Mouse (Mus musculus) embryonic facial prominence, embryonic 11.5 days (tissue): Measurements from ENCODE around the gene Itprid2. TPM values are rescaled to one million over a fixed set of nuclear protein-coding genes. Genes with fewer than 3 reads are reported as not detected.

Experiments used
- ATAC-seq: fragments of 200-750 bp; cut with Nextera tagmentation; replicated peaks from 2 replicates; pipeline ENCODE4 v1.8.0; 2017; ENCODE audit warnings: low read depth; ENCODE audit not compliant: insufficient number of reproducible peaks, low FRiP score, low TSS enrichment
- DNase-seq: peaks from one replicate; pipeline ENCODE4 v3.0.0-alpha.2; 2015; ENCODE audit warnings: low spot score
- H3K27ac ChIP-seq: fragments of 300-500 bp; sonication (generic); replicated peaks from 2 replicates; pipeline ENCODE4 v1.5.1; 2014; ENCODE audit warnings: mild to moderate bottlenecking, low read depth, low read length, control low read depth
- H3K27me3 ChIP-seq: fragments of 300-500 bp; sonication (generic); 2 replicates; pipeline ENCODE4 v1.6.1; 2014; ENCODE audit warnings: mild to moderate bottlenecking, low read length, moderate library complexity, mixed read lengths; ENCODE audit not compliant: control insufficient read depth, insufficient read depth
- H3K36me3 ChIP-seq: fragments of 300-500 bp; sonication (generic); replicated peaks from 2 replicates; pipeline ENCODE4 v1.6.1; 2014; ENCODE audit warnings: low read depth, mild to moderate bottlenecking, low read length, moderate library complexity, mixed read lengths; ENCODE audit not compliant: control insufficient read depth, insufficient read depth
- H3K4me1 ChIP-seq: fragments of 300-500 bp; sonication (generic); 2 replicates; pipeline ENCODE4 v1.6.1; 2014; ENCODE audit warnings: low read length, mixed read lengths; ENCODE audit not compliant: control insufficient read depth, insufficient read depth
- H3K4me2 ChIP-seq: fragments of 300-500 bp; sonication (generic); 2 replicates; pipeline ENCODE4 v1.6.1; 2014; ENCODE audit warnings: low read depth, mild to moderate bottlenecking, control low read depth, low read length, moderate library complexity
- H3K4me3 ChIP-seq: fragments of 300-500 bp; sonication (generic); 2 replicates; pipeline ENCODE4 v1.5.1; 2014; ENCODE audit warnings: low read depth, low read length, control low read depth
- H3K9ac ChIP-seq: fragments of 300-500 bp; sonication (generic); replicated peaks from 2 replicates; pipeline ENCODE4 v1.6.1; 2014; ENCODE audit warnings: mild to moderate bottlenecking, control low read depth, low read length
- H3K9me3 ChIP-seq: fragments of 300-500 bp; sonication (generic); replicated peaks from 2 replicates; pipeline ENCODE4 v1.6.1; 2016; ENCODE audit warnings: mild to moderate bottlenecking, low read length, inconsistent platforms, mixed read lengths; ENCODE audit not compliant: control insufficient read depth
- WGBS: fragments of 180-500 bp; shearing (Covaris S2); extraction: QIAGEN DNeasy Blood & Tissue Kit; methylation state at CpG from one replicate; pipeline ENCODE4 v1.1.7; 2014; 5-methylcytosine and 5-hydroxymethylcytosine counted together
- polyA plus RNA-seq: library from polyadenylated mRNA; unstranded; fragments of >200 nt; fragmentation: Nextera tagmentation; extraction: Ambion mirVana; gene quantifications from 2 replicates; pipeline ENCODE4 v1.2.1, GENCODE M21; 2014

Itprid2 gene
- polyA plus RNA-seq, 1 experiment from 2014 or later = 10.5 TPM

DNA sequence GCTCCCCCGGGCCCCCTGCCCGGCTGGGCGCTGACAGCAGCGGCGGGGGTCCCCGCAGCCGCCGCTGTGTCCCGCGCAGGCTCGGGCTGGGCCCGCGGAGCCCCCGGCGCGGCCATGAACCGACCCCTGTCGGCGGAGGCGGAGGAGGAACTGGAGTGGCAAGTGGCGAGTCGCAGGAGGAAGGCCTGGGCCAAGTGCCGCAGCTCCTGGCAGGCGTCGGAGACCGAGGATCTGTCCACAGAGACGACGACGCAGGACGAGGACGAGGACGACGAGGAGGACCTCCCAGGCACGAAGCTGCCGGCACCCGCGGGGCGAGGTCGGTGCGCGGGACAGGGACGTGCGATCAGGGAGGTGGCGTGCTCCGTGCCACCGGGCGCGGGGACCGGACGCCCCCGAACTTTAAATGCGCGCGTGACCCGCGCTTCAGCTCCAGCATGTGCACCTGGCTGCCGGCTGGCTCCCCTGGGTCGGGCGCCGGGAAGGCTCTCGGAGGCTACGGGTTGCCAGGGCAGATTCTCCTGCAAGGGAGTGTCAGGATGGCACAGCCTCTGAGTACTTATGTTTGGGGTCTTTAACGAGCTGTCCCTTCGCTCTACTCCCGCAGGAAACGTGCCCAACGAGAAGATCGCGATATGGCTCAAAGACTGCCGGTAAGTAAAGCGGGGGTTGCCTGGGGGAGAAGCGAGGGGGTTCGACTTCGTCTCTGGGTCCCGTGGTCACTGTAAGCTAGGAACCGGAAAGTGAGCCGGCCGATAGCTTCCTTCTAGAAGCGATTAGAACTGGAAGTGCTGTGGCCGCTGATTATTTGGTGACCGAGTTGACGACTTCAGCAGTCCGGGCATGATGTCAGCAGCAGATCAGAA, 507 bp downstream of the Itprid2 start:
- Histone ChIP-seq H3K4me2 (peak overlapping the region; percentile 94), H3K27me3 (no peaks in the 10 kb centered on the region), H3K4me1 (no peaks in the 10 kb centered on the region), H3K4me3 (peak overlapping the region; percentile 77), H3K9ac (peak overlapping the region; percentile 77), H3K9me3 (no peaks in the 10 kb centered on the region), H3K36me3 (no peaks in the 10 kb centered on the region), H3K27ac (peak overlapping the region; percentile 6; the same call in 1 of the 2 replicates)
- under 1% methylated on average over 80 of the region's 83 CpGs for WGBS
- peak; percentile 57 for DNase-seq
- ATAC-seq = peak; percentile 87

- no peaks in the 10 kb centered on the region for H3K4me1 ChIP-seq
- DNase-seq (no peak), ATAC-seq (no peak)
- no peaks in the 10 kb centered on the region for H3K27me3 ChIP-seq
- WGBS = 53% methylated on average over 4 of the region's 4 CpGs
- H3K4me2 ChIP-seq = no peak overlapping the region
- H3K36me3 ChIP-seq = no peaks in the 10 kb centered on the region
- no peak overlapping the region for H3K4me3 ChIP-seq
- no peak overlapping the region for H3K9ac ChIP-seq
- H3K27ac ChIP-seq = no peak overlapping the region
- H3K9me3 ChIP-seq = no peaks in the 10 kb centered on the region
These were observed 3.8 kb downstream of the Itprid2 start for GRCm38 (mm10) chr2:79638924-79639323.

- H3K9me3 ChIP-seq = no peaks in the 10 kb centered on the region
- no peak overlapping the region for H3K4me3 ChIP-seq
- H3K27ac ChIP-seq = no peak overlapping the region
- ATAC-seq (no peak), DNase-seq (peak; percentile 78)
- no peaks in the 10 kb centered on the region for H3K4me1 ChIP-seq
- H3K36me3 ChIP-seq = no peaks in the 10 kb centered on the region
- WGBS = 47% methylated on average over 4 of the region's 4 CpGs
- no peak overlapping the region for H3K9ac ChIP-seq
- no peaks in the 10 kb centered on the region for H3K27me3 ChIP-seq
- no peak overlapping the region; the same call in 1 of the 2 replicates for H3K4me2 ChIP-seq
These were observed 11.1 kb downstream of the Itprid2 start for GRCm38 (mm10) chr2:79646237-79646688.

GRCm38 (mm10) chr2:79647094-79647493, 11.9 kb downstream of the Itprid2 start:
- Histone ChIP-seq H3K4me3 (no peak overlapping the region), H3K27me3 (no peaks in the 10 kb centered on the region), H3K27ac (no peak overlapping the region), H3K36me3 (no peaks in the 10 kb centered on the region), H3K4me2 (no peak overlapping the region), H3K9ac (no peak overlapping the region), H3K9me3 (no peaks in the 10 kb centered on the region), H3K4me1 (no peaks in the 10 kb centered on the region)
- 44% methylated on average over 4 of the region's 4 CpGs for WGBS
- ATAC-seq (no peak), DNase-seq (no peak)

- H3K27me3 ChIP-seq = no peaks in the 10 kb centered on the region
- no peak overlapping the region for H3K9ac ChIP-seq
- DNase-seq (no peak), ATAC-seq (no peak)
- H3K4me3 ChIP-seq = no peak overlapping the region
- H3K4me2 ChIP-seq = no peak overlapping the region
- no peak overlapping the region for H3K27ac ChIP-seq
- 39% methylated on average over 2 of the region's 2 CpGs for WGBS
- H3K9me3 ChIP-seq = no peaks in the 10 kb centered on the region
- no peaks in the 10 kb centered on the region for H3K36me3 ChIP-seq
- H3K4me1 ChIP-seq = no peaks in the 10 kb centered on the region
These were observed 12.6 kb downstream of the Itprid2 start for GRCm38 (mm10) chr2:79647728-79648127.

DNA sequence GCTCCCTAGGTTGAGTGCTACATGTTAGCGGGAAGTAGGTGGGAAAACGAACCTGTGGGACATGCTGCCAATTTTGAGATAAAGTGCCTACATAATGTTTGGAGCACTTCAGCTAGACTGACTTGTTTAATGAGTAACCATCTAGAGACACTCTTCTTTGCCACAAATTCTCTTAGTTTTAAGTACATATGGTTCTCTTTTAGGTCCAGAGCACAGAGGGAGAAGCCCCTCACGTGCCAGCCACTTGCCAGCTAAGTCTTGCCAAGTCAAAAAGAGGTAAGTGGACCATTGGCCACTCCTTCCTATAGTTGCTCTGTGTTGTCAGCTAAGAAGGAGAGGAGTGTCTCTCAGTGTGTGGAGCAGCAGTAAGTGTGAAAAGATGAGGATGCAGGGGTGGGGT, 16.0 kb downstream of the Itprid2 start:
- Histone ChIP-seq H3K4me2 (no peak overlapping the region), H3K27me3 (no peaks in the 10 kb centered on the region), H3K9me3 (no peaks in the 10 kb centered on the region), H3K9ac (no peak overlapping the region), H3K36me3 (no peaks in the 10 kb centered on the region), H3K27ac (no peak overlapping the region), H3K4me1 (no peaks in the 10 kb centered on the region), H3K4me3 (no peak overlapping the region)
- no peak for ATAC-seq
- no peak for DNase-seq
- 87% methylated on average over 3 of the region's 3 CpGs for WGBS

- Histone ChIP-seq H3K4me1 (no peaks in the 10 kb centered on the region), H3K9ac (no peak overlapping the region), H3K27ac (no peak overlapping the region), H3K36me3 (no peaks in the 10 kb centered on the region), H3K9me3 (no peaks in the 10 kb centered on the region), H3K27me3 (no peaks in the 10 kb centered on the region), H3K4me2 (no peak overlapping the region), H3K4me3 (no peak overlapping the region)
- ATAC-seq (no peak), DNase-seq (no peak)
- 93% methylated on average over 3 of the region's 3 CpGs for WGBS
These were observed 16.5 kb downstream of the Itprid2 start for GRCm38 (mm10) chr2:79651701-79652100.

DNA sequence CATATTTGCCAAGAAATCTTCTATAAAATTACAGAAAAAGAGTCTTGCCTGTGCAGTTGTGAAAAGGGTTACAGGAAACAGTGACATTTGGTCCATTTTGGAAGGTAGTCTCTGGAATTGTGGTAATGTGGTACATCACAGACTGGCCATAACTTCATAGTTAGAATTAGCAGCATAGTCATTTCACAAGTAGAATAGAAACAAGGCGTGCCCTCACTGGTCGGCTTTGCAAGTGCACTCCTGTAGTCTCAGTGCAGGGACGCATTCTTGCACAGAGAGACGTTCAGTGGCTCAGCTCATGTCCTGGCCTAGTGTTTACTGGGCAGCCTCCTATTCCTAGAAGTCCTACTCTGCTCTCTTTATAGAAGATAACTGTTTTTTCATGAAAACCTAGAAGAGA, 17.4 kb downstream of the Itprid2 start:
- Histone ChIP-seq H3K4me3 (no peak overlapping the region), H3K36me3 (no peaks in the 10 kb centered on the region; the same call in 1 of the 2 replicates), H3K9ac (no peak overlapping the region), H3K27ac (no peak overlapping the region), H3K4me1 (no peaks in the 10 kb centered on the region), H3K4me2 (no peak overlapping the region), H3K27me3 (no peaks in the 10 kb centered on the region), H3K9me3 (no peaks in the 10 kb centered on the region)
- WGBS = 84% methylated on average over 4 of the region's 4 CpGs
- no peak for DNase-seq
- ATAC-seq = no peak
